Mouse (Mus musculus): ENCODE measurements around the gene Mroh3. TPM values are rescaled to one million over a fixed set of nuclear protein-coding genes. Genes with fewer than 3 reads are reported as not detected.

Mroh3 gene
- total RNA-seq, 1 experiment from 2014 or later = not detected

GRCm38 (mm10) chr1:136137071-136137531 is 75.5 kb downstream of the Mroh3 start:
- no peak for ATAC-seq (replicated peaks in 1 of 2; ENCODE audit: insufficient read depth in 1 of 2, low FRiP score in 2 of 2, low TSS enrichment in 1 of 2, low read depth in 1 of 2, poor library complexity in 2 of 2, severe bottlenecking in 2 of 2)

DNA sequence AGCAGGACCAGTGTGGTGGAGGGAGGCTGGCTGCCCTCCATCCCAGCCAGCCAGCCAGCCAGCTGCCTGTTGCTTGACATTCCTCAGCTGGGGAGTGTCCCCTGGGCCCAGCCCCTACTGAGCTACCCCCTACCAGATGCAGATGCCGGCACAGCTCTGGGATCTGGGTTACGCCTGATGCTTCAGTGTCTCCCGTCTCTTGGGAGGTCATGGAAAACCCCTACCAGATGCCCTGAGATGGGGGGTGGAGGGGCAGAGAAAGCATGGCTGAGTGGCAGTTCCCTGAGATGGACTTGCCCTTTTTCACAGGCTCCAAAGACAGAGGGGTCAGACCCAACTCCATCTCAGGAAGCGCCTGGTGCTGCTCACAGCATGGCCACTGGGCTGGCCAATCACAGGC is 76.1 kb downstream of the Mroh3 start:
- ATAC-seq (replicated peaks in 1 of 2; ENCODE audit: insufficient read depth in 1 of 2, low FRiP score in 2 of 2, low TSS enrichment in 1 of 2, low read depth in 1 of 2, poor library complexity in 2 of 2, severe bottlenecking in 2 of 2) = no peak

DNA sequence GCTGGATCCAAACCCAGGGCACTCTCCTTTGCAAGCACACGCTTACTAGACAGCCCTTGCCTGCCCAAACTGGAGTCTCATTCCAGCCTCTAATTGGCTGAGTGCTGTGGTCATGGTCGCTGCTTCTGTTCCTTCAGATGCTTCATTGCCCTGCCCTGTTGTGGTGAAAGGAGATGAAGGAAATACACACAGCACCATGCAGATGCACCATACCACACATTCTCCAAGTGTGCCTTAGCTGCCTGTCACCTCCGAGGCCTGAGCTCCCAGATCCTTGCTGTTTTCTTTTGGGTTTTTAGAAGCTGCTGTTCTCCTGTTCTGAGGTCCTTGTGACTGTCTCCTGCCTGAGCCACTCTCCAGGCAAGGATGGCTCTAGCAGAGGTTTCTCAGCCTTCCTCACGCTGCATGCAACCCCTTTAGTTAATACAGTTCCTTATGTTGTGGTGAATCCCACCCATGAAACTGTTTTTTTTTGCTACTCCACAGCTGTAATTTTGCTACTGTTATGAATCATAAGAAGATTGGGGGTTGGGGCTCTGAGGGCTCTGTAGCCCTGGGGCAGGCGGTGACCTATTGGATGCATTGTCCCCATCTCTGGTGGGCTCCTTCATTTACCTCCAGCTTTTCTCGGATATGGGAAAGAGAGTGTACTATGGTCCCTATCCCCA is 76.7 kb downstream of the Mroh3 start:
- ATAC-seq (replicated peaks in 1 of 2; ENCODE audit: insufficient read depth in 1 of 2, low FRiP score in 2 of 2, low TSS enrichment in 1 of 2, low read depth in 1 of 2, poor library complexity in 2 of 2, severe bottlenecking in 2 of 2) = no peak

DNA sequence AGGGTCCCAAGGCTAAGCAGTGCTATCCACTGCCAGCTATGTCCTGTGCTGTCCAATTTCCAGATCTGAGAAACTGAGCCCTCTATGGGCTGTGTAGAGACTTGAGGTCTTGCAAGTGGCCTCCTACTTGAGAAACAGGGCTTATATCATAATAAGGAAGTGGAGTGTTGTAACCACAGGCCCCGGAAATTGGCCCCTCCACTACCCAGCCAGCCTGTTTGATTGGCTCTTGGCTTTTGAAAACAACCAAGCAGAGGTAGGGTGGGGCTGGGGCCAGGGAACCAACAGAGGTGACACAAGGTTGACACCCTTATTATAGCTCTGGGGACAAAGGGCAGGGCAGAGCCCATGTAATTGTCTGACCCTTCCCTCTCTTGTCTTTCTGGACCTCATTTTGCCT is 77.6 kb downstream of the Mroh3 start:
- ATAC-seq (replicated peaks in 1 of 2; ENCODE audit: insufficient read depth in 1 of 2, low FRiP score in 2 of 2, low TSS enrichment in 1 of 2, low read depth in 1 of 2, poor library complexity in 2 of 2, severe bottlenecking in 2 of 2) = peak; percentile 71

DNA sequence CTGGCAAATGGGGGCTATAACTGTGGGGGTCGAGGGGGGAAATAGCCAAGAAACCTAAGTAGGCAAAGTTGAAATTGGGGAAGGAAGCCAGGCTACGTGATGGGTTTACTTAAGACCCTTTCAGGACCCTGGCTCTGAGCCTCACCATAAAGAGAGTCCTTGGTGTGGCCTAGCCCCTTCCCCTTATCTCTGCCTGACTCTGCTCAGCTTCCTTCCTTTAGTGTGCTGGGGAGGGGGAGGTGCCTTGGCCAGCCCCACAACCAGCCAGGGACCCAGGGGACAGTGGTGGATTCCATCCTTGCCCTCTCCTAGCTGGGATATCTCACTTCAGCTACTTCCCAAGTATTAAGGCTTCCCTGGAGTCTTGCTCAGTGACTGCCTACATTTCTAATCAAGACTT is 78.1 kb downstream of the Mroh3 start:
- ATAC-seq (replicated peaks in 1 of 2; ENCODE audit: insufficient read depth in 1 of 2, low FRiP score in 2 of 2, low TSS enrichment in 1 of 2, low read depth in 1 of 2, poor library complexity in 2 of 2, severe bottlenecking in 2 of 2) = no peak

DNA sequence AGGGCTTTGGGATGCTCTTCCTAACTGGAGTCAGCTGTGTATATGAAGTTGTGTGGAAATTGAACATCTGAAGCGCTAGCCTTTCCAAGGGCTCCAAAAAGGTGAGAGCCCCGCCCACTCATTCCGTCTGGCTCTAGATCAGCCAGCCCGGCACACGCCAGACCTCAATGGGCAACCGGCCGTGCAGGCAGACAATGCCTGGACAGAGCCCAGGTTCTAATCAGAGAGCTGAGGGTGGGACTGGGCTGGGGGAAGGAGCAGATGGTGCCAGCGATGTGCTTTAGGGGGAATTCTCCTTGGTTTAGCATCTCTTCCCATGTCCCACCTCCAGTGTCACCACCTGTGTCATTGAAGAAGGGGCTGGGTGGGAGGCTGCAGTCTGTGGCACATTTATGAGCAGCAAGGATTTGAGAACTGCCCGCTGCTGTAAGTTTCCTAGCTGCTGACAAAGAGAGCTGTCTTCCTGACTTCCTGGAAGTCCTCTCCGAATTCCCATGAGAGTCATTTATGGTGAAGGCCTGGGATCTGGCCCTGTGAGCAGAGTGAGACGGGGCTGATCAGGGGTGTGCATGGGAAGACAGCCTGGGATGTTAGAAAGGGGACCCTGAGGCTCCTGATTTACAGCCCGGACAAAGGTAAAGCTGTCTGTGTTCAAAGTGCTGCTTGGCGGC is 78.9 kb downstream of the Mroh3 start:
- ATAC-seq (replicated peaks in 1 of 2; ENCODE audit: insufficient read depth in 1 of 2, low FRiP score in 2 of 2, low TSS enrichment in 1 of 2, low read depth in 1 of 2, poor library complexity in 2 of 2, severe bottlenecking in 2 of 2) = no peak

- ATAC-seq (replicated peaks in 1 of 2; ENCODE audit: insufficient read depth in 1 of 2, low FRiP score in 2 of 2, low TSS enrichment in 1 of 2, low read depth in 1 of 2, poor library complexity in 2 of 2, severe bottlenecking in 2 of 2) = no peak
Observed at GRCm38 (mm10) chr1:136132386-136133201, 80.0 kb downstream of the Mroh3 start.

Other genes with a start within 250 kb of the Mroh3 start
- not detected in 2 replicates for gene Igfn1, start 206.5 kb downstream of the Mroh3 start, total RNA-seq (2017)
- gene Tmem9, start 204.7 kb downstream of the Mroh3 start, total RNA-seq (2017) = 17.3 and 33.3 TPM in 2 replicates
- not detected in 2 replicates for gene Ascl5, start 162.0 kb downstream of the Mroh3 start, total RNA-seq (2017)
- gene Cacna1s, start 160.1 kb downstream of the Mroh3 start, total RNA-seq (2017) = 1.6 TPM in 1 of 2 replicates, not detected in the other
- 19.9 and 26.1 TPM in 2 replicates for gene Kif21b, start 81.4 kb downstream of the Mroh3 start, total RNA-seq (2017)
- gene Inava, start 21.4 kb upstream of the Mroh3 start, total RNA-seq (2017) = 1.2 TPM in 1 of 2 replicates, not detected in the other
- gene Gpr25, start 48.0 kb upstream of the Mroh3 start, total RNA-seq (2017) = not detected in 2 replicates
- gene Camsap2, start 133.3 kb upstream of the Mroh3 start, total RNA-seq (2017) = 19.1 and 22.9 TPM in 2 replicates
- 11.1 and 22.2 TPM in 2 replicates for gene Ddx59, start 202.4 kb upstream of the Mroh3 start, total RNA-seq (2017)

Measured in hematopoietic stem cell, adult 5-6 weeks (primary cell).